Mouse (Mus musculus): Measurements from ENCODE around the gene Cck.

DNA sequence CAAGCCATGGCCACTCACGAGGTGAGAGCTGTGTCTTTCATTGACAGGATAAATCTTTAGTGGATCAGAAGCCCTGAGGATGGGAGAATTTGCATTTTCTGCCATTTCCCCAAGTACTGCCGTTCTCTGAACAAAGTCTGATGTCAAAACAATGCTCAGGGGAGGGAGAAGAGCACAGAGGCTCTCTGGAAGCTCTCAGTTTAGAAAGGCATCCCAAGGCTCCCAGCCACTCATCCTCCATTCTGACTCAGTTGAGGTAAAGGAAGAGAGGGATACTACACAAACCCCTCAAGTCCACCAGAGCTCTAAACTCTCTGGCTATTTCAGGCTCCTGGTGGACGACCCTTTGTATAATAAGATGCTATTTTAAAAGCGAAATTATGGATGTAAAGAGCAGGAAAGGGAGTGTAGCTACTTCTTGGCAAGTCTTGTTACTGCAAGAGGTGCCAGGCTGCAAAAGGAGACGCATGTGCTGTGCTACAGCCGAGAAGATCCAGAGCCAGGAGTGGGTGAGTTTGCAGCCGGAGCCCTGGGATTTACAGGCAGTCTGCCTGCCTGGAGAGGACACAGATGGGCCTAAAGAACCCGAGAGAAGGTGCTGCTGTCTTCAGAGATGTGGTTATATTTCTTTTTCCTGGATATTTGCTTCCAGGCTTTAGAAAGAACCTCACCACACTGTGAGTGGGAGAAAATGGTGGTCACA is 11.1 kb upstream of the Cck start:
- no peak for TF ChIP-seq CTCF (IDR thresholded peaks at IDR 0.05; ENCODE audit: low read depth)
- no peak for TF ChIP-seq EP300 (IDR thresholded peaks at IDR 0.05; ENCODE audit: low read depth)
